Mouse (Mus musculus): Measurements from ENCODE around the gene Ruvbl1. TPM values are rescaled to one million over a fixed set of nuclear protein-coding genes. Genes with fewer than 3 reads are reported as not detected.

The Ruvbl1 gene
- 92.6 and 92.7 TPM in 2 replicates for polyA plus RNA-seq (2015; fragmentation: Nextera tagmentation; extraction: Ambion mirVana)

DNA sequence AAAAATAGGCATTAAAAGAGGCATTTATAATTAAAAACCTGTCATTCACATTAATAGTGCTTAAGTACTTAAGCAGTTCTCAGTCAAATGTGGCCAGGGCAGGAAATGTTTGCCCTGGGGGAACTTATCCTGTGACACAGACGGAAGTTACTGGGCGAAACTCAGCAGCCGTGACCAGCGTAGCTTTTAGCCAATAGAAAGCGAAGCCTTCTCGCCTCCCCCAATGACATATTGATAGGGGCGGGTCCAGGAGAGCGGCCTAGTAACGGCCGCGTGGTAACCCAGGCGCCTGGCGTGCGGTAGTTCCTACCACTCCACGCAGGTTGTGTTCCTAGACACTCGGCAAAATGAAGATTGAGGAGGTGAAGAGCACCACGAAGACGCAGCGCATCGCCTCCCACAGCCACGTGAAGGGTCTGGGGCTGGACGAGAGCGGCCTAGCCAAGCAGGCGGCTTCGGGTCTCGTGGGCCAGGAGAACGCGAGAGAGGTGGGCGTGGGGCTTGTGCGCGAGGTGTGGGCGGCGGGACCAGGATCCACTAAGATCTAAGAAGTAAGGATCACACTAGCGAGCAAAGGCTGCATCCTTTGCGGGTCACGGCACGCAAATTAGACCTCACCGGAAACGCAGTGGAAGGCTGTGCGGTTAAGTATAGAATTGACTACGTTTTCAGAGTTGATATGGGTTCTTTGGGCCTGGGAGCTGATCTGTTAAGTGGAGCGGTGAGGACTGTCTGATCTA lies at the start of gene Ruvbl1:
Gene Ruvbl1, plus strand, starts transcription at position 229 of the 740 bp plus-strand sequence.
- peak within 1 kb of the TSS; percentile 83 for H3K4me2 ChIP-seq (ENCODE audit: low read length)
- H3K36me3 ChIP-seq (ENCODE audit: control insufficient read depth, insufficient read depth, low read length): peaks cover 8% of the 10 kb centered on the region
- WGBS: under 1% methylated on average over 36 of the region's 42 CpGs
- H3K9ac ChIP-seq (ENCODE audit: low read depth, low read length): peak within 1 kb of the TSS; percentile 77
- H3K9me3 ChIP-seq (replicated peaks; ENCODE audit: control insufficient read depth, low read length, poor library complexity, severe bottlenecking): no peaks in the 10 kb centered on the region
- H3K4me1 ChIP-seq (ENCODE audit: control insufficient read depth, insufficient read depth, low read length): peaks cover 13% of the 10 kb centered on the region
- H3K4me3 ChIP-seq (ENCODE audit: low read depth, low read length): peak within 1 kb of the TSS; percentile 73
- peak; percentile 100 for ATAC-seq
- no peaks in the 10 kb centered on the region for H3K27me3 ChIP-seq (ENCODE audit: control insufficient read depth, insufficient read depth, low read depth, low read length)
- H3K27ac ChIP-seq (ENCODE audit: low read length): peak within 1 kb of the TSS; percentile 50

DNA sequence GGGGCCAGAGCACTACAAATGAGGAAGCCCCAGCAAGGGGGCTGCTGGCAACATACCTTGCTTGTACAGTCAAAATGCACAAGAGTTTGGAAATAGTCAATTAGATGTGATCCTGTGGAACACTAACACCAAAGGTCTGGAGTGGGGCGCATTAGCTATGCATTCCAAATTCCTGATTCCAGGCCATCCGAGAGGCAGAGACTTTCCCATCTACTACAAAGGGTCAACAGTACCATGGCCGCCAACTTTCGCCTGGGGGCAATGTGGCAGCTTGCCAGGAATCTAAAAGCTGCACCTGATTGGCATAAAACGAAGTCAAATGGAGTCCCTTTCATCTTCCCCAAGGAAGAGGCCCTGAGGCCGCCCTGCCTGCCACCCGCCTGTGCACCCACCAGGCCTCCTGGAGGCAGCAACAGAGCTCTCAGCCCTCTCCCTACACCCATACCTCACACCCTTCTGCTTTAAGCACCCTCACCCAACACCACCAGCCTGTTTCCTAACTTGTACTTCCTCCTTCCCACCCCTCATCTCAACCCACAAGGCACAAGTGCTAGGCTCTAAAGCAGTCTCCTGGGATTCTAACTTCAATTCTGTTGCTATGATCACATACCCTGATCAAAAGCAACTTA lies 49.0 kb upstream of the Ruvbl1 start:
- WGBS: 50% methylated on average over 7 of the region's 7 CpGs
- no peak overlapping the region for H3K9ac ChIP-seq (ENCODE audit: low read depth, low read length)
- H3K36me3 ChIP-seq (ENCODE audit: control insufficient read depth, insufficient read depth, low read length): no peaks in the 10 kb centered on the region
- H3K4me3 ChIP-seq (ENCODE audit: low read depth, low read length): no peak overlapping the region
- no peak for ATAC-seq
- H3K4me1 ChIP-seq (ENCODE audit: control insufficient read depth, insufficient read depth, low read length): 0 out of 2 replicates have a peak, but pooled peaks cover 2% of the 10 kb centered on the region
- no peak overlapping the region for H3K27ac ChIP-seq (ENCODE audit: low read length)
- no peaks in the 10 kb centered on the region for H3K27me3 ChIP-seq (ENCODE audit: control insufficient read depth, insufficient read depth, low read depth, low read length)
- H3K4me2 ChIP-seq (ENCODE audit: low read length): no peak overlapping the region
- H3K9me3 ChIP-seq (replicated peaks; ENCODE audit: control insufficient read depth, low read length, poor library complexity, severe bottlenecking): no peaks in the 10 kb centered on the region

DNA sequence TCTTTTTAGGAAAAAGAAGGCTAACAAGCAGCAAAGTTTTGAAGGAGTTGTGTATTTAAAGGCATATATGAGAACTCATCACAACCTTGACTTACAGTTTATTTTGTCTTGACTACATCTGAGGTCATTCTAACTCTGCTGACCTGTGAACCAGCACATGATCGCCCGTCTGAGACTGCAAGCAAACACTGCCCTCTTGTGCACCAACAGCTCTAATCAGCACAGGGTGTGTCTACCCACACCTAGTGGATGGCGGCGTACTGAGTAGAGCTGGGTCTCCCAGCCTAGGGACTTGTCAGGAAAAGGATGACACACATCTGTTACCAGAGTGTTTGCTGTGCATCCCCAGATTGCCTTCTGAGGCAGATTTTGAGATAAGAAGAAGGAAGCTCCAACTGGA lies 34.0 kb upstream of the Ruvbl1 start:
- Histone ChIP-seq H3K27ac (ENCODE audit: low read length) (no peak overlapping the region), H3K4me3 (ENCODE audit: low read depth, low read length) (no peak overlapping the region), H3K9me3 (replicated peaks; ENCODE audit: control insufficient read depth, low read length, poor library complexity, severe bottlenecking) (no peaks in the 10 kb centered on the region), H3K36me3 (ENCODE audit: control insufficient read depth, insufficient read depth, low read length) (no peaks in the 10 kb centered on the region), H3K9ac (ENCODE audit: low read depth, low read length) (no peak overlapping the region), H3K4me1 (ENCODE audit: control insufficient read depth, insufficient read depth, low read length) (no peaks in the 10 kb centered on the region), H3K4me2 (ENCODE audit: low read length) (no peak overlapping the region), H3K27me3 (ENCODE audit: control insufficient read depth, insufficient read depth, low read depth, low read length) (no peaks in the 10 kb centered on the region)
- WGBS: 33% methylated on average over 4 of the region's 4 CpGs
- no peak for ATAC-seq

DNA sequence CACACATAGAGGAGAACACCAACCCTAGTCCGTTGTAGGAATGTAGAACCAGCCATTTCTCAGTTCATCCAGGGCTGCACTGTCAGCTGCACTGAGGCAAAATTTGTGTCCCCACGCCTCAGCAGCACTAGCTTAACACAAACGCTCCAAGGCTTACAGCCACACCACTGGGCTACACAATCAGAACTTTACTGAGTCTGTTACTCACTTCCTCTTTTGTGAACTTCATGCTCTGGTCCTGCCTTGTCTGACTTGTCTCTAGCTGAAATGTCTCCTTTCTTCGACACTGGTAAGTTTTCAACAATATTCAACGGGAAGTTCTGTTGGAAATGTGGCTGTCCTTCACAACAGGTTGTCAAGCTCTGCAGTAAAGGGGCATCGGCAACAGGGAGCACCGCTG lies 29.6 kb upstream of the Ruvbl1 start:
- no peak overlapping the region for H3K4me2 ChIP-seq (ENCODE audit: low read length)
- no peak overlapping the region for H3K4me3 ChIP-seq (ENCODE audit: low read depth, low read length)
- 93% methylated on average over 7 of the region's 7 CpGs for WGBS
- ATAC-seq: no peak
- no peaks in the 10 kb centered on the region for H3K36me3 ChIP-seq (ENCODE audit: control insufficient read depth, insufficient read depth, low read length)
- H3K9me3 ChIP-seq (replicated peaks; ENCODE audit: control insufficient read depth, low read length, poor library complexity, severe bottlenecking): no peaks in the 10 kb centered on the region
- no peaks in the 10 kb centered on the region for H3K4me1 ChIP-seq (ENCODE audit: control insufficient read depth, insufficient read depth, low read length)
- no peaks in the 10 kb centered on the region for H3K27me3 ChIP-seq (ENCODE audit: control insufficient read depth, insufficient read depth, low read depth, low read length)
- H3K27ac ChIP-seq (ENCODE audit: low read length): no peak overlapping the region
- no peak overlapping the region for H3K9ac ChIP-seq (ENCODE audit: low read depth, low read length)

DNA sequence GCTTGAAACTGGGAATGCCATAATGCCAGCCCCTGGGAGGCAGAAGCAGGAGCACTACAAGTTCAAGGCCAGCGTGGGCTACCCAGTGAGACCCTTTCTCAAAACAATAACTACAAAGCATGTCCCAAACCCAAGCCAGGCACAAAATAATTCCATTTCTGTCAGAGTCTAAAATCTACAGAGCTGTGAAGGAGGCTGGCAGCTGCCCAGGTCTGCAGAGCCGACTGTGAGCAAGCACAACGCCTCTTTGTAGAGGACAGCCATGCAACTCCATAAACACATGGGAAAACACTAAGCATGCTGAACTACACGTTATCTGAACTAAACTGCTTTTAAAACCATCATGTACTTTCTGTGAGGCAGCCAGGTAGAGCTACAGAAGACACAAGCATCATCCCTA lies 26.2 kb upstream of the Ruvbl1 start:
- WGBS: 74% methylated on average over 4 of the region's 4 CpGs
- ATAC-seq: no peak

DNA sequence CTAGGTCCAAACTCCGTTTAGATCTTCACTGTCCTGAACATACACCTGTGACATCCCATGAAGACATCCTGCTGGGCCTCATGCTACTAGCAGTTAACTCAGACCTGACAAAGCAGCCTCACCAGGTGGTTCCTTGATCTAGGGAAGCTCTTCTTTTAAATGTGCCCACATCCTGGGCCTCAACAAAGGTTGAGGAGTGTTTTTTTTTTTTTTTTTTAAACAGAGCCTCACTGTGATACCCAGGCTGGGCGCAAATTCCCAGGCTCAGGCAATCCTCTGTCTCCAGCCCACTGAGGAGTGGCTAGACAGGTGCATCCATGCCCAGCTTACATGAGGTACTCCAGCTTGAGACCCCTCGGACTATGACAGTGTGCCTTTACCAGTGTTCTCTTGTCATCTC lies 22.7 kb upstream of the Ruvbl1 start:
- no peaks in the 10 kb centered on the region for H3K27me3 ChIP-seq (ENCODE audit: control insufficient read depth, insufficient read depth, low read depth, low read length)
- H3K4me2 ChIP-seq (ENCODE audit: low read length): no peak overlapping the region
- H3K9ac ChIP-seq (ENCODE audit: low read depth, low read length): no peak overlapping the region
- no peak overlapping the region for H3K4me3 ChIP-seq (ENCODE audit: low read depth, low read length)
- no peaks in the 10 kb centered on the region for H3K36me3 ChIP-seq (ENCODE audit: control insufficient read depth, insufficient read depth, low read length)
- WGBS: 79% methylated on average over 3 of the region's 3 CpGs
- H3K4me1 ChIP-seq (ENCODE audit: control insufficient read depth, insufficient read depth, low read length): peaks cover 4% of the 10 kb centered on the region; the same call in 1 of the 2 replicates
- H3K9me3 ChIP-seq (replicated peaks; ENCODE audit: control insufficient read depth, low read length, poor library complexity, severe bottlenecking): no peaks in the 10 kb centered on the region
- no peak overlapping the region for H3K27ac ChIP-seq (ENCODE audit: low read length)
- no peak for ATAC-seq

More for the DNA sequence above, 26.2 kb upstream of the Ruvbl1 start:
- no peak overlapping the region for H3K4me3 ChIP-seq (ENCODE audit: low read depth, low read length)
- H3K4me2 ChIP-seq (ENCODE audit: low read length): no peak overlapping the region
- H3K4me1 ChIP-seq (ENCODE audit: control insufficient read depth, insufficient read depth, low read length): no peaks in the 10 kb centered on the region
- H3K9me3 ChIP-seq (replicated peaks; ENCODE audit: control insufficient read depth, low read length, poor library complexity, severe bottlenecking): no peaks in the 10 kb centered on the region
- no peaks in the 10 kb centered on the region for H3K36me3 ChIP-seq (ENCODE audit: control insufficient read depth, insufficient read depth, low read length)
- no peak overlapping the region for H3K27ac ChIP-seq (ENCODE audit: low read length)
- no peak overlapping the region for H3K9ac ChIP-seq (ENCODE audit: low read depth, low read length)
- no peaks in the 10 kb centered on the region for H3K27me3 ChIP-seq (ENCODE audit: control insufficient read depth, insufficient read depth, low read depth, low read length)

DNA sequence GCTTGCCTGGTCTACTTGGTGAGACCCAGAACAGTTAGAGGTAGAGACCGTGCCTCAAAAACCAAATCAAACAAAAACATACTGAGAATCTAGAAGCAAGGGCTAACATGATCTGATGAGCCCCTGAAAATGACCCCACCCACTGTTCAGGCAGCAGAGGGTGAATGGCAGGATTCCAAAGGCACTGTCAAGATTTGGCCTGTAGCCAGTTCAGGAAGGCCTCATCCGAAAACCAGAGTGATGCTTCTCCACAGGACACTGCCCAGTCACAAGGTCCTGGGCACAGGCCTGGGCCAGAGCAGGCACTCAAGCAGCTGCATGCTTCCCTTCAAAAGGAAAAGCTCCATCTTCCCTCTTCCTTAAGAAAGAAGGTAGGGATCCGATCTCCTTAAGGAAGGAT lies 21.8 kb upstream of the Ruvbl1 start:
- no peak overlapping the region for H3K9ac ChIP-seq (ENCODE audit: low read depth, low read length)
- no peaks in the 10 kb centered on the region for H3K27me3 ChIP-seq (ENCODE audit: control insufficient read depth, insufficient read depth, low read depth, low read length)
- H3K4me3 ChIP-seq (ENCODE audit: low read depth, low read length): no peak overlapping the region
- H3K36me3 ChIP-seq (ENCODE audit: control insufficient read depth, insufficient read depth, low read length): no peaks in the 10 kb centered on the region
- no peaks in the 10 kb centered on the region for H3K9me3 ChIP-seq (replicated peaks; ENCODE audit: control insufficient read depth, low read length, poor library complexity, severe bottlenecking)
- no peak for ATAC-seq
- H3K4me2 ChIP-seq (ENCODE audit: low read length): no peak overlapping the region
- WGBS: 76% methylated on average over 3 of the region's 3 CpGs
- H3K4me1 ChIP-seq (ENCODE audit: control insufficient read depth, insufficient read depth, low read length): peaks cover 4% of the 10 kb centered on the region; the same call in 1 of the 2 replicates
- no peak overlapping the region for H3K27ac ChIP-seq (ENCODE audit: low read length)

DNA sequence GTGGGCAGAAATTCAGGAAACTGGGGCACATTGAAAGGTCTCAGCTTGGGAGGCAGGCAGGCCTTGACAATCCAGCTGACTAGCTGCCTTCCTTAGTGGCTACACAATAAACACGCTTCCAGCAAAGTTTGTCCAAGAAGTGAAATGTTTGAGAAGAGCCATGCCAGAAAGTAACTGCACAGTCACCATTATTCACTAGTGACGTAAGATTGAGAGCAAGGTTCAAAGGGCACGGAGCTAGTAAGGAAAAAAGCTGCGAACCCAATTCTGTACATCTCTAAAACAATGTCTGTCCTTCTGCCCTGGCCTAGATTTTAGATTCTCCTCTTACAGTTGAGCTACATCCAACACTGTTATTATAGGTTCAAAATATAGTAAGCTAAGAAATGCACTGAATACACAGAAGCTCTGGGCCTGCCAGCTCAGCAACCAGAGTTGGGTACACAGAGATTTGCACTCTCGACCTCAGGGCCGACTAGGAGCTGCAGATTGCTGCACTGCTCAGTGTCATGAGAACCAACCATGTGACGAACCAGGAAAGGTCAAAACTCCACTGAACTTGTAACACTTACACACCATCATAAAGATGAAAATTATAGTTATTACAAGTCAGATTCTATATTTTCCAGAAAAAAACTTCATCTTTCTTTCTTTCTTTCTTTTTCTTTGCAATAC lies 21.0 kb upstream of the Ruvbl1 start:
- no peak overlapping the region for H3K9ac ChIP-seq (ENCODE audit: low read depth, low read length)
- H3K4me1 ChIP-seq (ENCODE audit: control insufficient read depth, insufficient read depth, low read length): peaks cover 4% of the 10 kb centered on the region; the same call in 1 of the 2 replicates
- no peaks in the 10 kb centered on the region for H3K9me3 ChIP-seq (replicated peaks; ENCODE audit: control insufficient read depth, low read length, poor library complexity, severe bottlenecking)
- H3K27ac ChIP-seq (ENCODE audit: low read length): no peak overlapping the region
- no peak overlapping the region for H3K4me2 ChIP-seq (ENCODE audit: low read length)
- ATAC-seq: no peak
- no peak overlapping the region for H3K4me3 ChIP-seq (ENCODE audit: low read depth, low read length)
- no peaks in the 10 kb centered on the region for H3K27me3 ChIP-seq (ENCODE audit: control insufficient read depth, insufficient read depth, low read depth, low read length)
- H3K36me3 ChIP-seq (ENCODE audit: control insufficient read depth, insufficient read depth, low read length): no peaks in the 10 kb centered on the region
- WGBS: 89% methylated on average over 7 of the region's 7 CpGs

DNA sequence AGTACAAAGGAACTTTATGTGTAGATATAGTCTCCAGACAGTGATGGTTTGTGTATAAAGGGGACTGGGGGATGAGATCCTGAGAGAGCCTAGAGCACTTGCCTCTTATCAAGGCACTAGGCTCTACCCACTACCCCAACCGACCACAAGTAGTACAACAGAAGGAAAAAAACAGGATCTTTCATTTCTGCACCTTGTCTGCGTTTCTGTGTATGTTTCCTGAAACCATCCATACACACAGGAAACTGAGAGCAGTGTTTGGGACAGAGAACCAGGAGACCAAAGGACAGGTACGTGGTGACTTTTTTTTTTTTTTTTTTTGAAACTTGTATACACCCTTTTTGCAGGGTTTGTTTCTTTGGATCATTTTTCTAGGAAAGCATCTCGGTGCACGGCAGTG lies 19.5 kb upstream of the Ruvbl1 start:
- no peak for ATAC-seq
- 14% methylated on average over 5 of the region's 5 CpGs for WGBS
- Histone ChIP-seq H3K4me1 (ENCODE audit: control insufficient read depth, insufficient read depth, low read length) (peaks cover 4% of the 10 kb centered on the region; the same call in 1 of the 2 replicates), H3K36me3 (ENCODE audit: control insufficient read depth, insufficient read depth, low read length) (no peaks in the 10 kb centered on the region), H3K27ac (ENCODE audit: low read length) (no peak overlapping the region), H3K9me3 (replicated peaks; ENCODE audit: control insufficient read depth, low read length, poor library complexity, severe bottlenecking) (no peaks in the 10 kb centered on the region), H3K4me2 (ENCODE audit: low read length) (peak overlapping the region; percentile 81), H3K9ac (ENCODE audit: low read depth, low read length) (peak overlapping the region; percentile 97), H3K4me3 (ENCODE audit: low read depth, low read length) (peak overlapping the region; percentile 88), H3K27me3 (ENCODE audit: control insufficient read depth, insufficient read depth, low read depth, low read length) (no peaks in the 10 kb centered on the region)
